Mouse (Mus musculus): Measurements from ENCODE around the gene Zfp292.
"Not testable (repeated sequence)": the region's sequence is repeated elsewhere in the genome, so short reads cannot be mapped to it uniquely, and the experiment has no call there.

Zfp292 gene

GRCm38 (mm10) chr4:34882818-34883217 lies at the start of gene Zfp292:
Zfp292 (minus strand) TSS chr4:34882960.
- peak; percentile 88 to 89 for DNase-seq (ENCODE audit: low read depth in 2 of 2, low spot score in 2 of 2)

DNA sequence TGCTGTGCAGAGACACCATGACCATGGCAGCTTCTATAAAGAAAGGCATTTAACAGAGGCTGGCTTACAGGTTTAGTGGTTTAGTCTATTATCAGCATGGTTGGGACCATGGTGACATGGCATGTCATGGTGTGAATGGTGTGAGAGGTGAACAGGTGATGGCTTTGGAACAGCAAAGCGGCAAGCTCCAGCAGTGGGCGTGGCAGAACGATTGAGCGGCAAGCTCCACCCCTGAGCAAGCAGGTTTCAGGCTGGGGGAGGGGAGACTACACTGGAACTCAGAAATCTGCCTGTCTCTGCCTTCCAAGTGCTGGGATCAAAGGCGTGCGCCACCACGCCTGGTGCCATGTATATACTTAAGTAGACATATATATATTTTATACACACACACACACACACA lies 45.6 kb upstream of the Zfp292 start:
- DNase-seq (ENCODE audit: low read depth in 2 of 2, low spot score in 2 of 2), result not testable (repeated sequence)

DNA sequence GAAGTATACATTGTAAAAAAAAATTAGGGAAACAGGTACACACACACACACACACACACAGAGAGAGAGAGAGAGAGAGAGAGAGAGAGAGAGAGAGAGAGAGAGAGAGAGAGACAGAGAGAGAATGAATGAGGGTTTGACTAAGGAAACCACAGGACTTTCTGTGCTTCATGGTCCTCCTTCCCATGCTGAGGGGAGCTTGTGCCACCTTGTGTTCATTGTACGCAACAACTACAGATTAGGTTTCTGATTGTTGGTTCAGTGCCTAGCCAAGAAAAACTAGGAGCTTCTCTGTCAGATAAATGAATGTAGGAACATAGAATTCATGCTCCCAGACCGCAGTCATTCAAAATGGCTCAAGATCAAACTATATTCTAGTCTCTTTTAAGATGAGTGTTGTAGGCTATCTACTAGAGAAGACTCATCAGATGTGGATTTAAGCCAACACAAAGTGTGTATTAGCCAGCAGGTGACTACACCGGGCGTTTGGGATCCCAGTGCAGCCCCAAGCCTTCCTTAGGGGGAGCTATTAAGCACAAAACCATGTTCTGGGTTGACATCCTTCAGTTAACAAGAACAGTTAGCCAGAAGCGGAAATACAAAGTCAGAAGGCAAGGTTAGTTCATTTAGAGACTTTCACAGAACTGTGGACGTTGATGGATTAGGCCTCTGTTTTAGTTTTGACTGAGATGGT lies 39.6 kb upstream of the Zfp292 start:
- peak; percentile 13 to 41 for DNase-seq (ENCODE audit: low read depth in 2 of 2, low spot score in 2 of 2)

GRCm38 (mm10) chr4:34917400-34917799 lies 34.6 kb upstream of the Zfp292 start:
- DNase-seq (ENCODE audit: low read depth in 2 of 2, low spot score in 2 of 2), result no peak

DNA sequence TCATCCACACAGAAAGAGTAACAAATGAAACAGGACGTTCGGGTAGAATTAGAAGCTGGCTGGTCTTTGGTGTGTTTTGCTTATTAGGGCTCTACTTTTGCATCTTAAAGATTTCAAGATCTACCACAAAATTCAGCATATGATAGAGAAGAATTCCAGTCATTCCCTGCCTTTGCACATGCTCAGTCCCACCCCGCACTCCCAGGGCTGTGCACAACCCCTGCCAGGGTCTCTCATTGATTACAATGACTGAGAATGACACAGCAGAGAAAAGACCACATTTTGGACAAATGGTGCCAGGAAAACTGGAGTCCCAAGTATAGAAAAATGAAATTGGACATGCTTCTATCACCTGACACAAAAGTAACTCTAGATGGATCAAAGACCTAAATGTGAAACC lies 29.4 kb upstream of the Zfp292 start:
- DNase-seq (ENCODE audit: low read depth in 2 of 2, low spot score in 2 of 2), result no peak

GRCm38 (mm10) chr4:34911401-34911800 lies 28.6 kb upstream of the Zfp292 start:
- no peak for DNase-seq (ENCODE audit: low read depth in 2 of 2, low spot score in 2 of 2)

- no peak for DNase-seq (ENCODE audit: low read depth in 2 of 2, low spot score in 2 of 2)
These were observed 25.4 kb upstream of the Zfp292 start for GRCm38 (mm10) chr4:34908127-34908526.

DNA sequence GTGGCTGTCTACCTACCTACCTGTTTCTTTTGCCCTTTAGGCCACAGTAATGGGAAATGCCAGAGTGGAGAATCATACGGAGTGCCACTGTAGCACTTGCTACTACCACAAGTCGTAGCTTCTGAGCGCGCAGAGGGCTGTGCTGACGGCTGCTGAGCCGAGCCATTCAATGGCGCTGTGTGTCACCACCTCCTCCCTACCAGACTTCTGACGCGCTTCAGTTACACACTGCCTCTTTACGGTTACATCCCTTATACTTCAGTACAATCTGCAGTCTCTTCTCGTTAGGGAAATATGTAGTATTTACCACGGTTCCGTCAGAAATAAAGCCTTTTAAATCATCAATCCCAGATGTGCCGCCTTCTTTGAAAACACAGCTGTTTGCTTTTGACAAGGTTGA lies 24.3 kb upstream of the Zfp292 start:
- DNase-seq (ENCODE audit: low read depth in 2 of 2, low spot score in 2 of 2), result no peak

DNA sequence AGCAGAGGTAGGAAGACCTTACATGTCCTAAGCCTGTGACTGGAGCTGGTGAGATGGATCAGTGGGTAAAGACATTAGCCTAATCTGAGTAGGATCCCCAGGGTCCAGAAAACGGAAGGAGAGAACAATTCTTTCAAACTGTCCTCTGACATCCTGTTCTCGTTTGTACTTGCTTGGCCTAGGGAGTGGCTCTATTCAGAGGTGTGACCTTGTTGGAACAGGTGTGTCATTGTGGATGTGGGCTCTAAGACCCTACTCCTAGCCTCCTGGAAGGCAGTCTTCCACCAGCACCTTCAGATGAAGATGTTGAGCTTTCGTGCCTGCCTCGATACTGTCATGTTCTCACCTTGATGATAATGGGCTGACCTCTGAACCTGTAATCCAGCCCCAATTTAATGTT lies 23.4 kb upstream of the Zfp292 start:
- no peak for DNase-seq (ENCODE audit: low read depth in 2 of 2, low spot score in 2 of 2)

DNA sequence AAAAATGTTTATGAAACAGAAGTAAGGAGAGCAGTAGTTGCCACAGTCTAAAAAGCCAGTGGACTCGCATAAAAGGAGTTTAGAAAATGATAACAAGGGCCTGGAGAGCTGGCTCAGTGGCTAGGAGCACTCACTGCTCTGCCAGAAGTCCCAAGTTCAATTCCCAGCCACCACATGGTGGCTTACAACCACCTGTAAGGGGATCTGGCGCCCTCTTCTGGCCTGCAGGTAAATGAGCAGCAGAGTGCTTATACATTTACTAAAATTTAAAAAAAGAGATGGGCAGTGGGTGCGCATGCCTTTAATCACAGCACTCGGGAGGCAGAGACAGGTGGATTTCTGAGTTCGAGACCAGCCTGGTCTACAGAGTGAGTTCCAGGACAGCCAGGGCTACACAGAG lies 22.6 kb upstream of the Zfp292 start:
- DNase-seq (ENCODE audit: low read depth in 2 of 2, low spot score in 2 of 2), result peak; percentile 22 to 38

DNA sequence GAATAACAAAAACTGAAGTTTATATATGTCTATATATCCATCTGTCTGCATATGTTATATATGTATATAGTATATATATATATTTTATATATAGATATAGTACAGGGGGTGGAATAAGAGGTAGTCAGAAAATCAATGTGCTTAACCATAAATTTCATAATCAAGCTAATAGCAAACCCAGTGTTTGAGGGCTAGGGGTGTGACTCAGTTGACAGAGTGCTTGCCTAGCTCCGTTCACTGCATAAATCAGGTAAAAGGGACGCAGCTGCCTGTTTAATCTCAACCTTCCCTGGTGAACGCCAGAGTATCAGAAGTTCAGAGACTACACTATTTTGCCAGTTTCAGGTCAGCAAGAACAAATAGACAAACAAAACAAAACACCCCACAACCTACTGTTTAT lies 18.8 kb upstream of the Zfp292 start:
- DNase-seq (ENCODE audit: low read depth in 2 of 2, low spot score in 2 of 2), result not testable (repeated sequence)

DNA sequence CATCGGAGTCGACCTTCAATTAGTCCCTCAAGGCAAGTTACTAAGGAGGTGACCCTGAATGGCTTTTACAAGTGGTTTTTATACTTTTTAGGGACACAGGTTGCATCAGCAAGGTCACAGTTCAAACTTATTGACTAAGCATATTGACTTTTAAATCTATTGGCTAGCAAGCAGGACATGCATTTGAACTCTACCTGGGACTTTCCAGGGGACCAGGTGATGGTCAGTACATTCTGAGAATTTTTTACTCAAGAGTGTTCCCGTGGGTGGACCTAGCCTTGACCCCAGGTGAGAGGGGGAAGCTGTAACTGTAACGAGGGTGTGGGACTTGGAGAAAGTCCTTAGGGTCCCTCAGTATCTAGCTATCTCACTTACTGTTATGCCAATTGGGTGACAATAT lies 18.4 kb upstream of the Zfp292 start:
- DNase-seq (ENCODE audit: low read depth in 2 of 2, low spot score in 2 of 2), result no peak

DNA sequence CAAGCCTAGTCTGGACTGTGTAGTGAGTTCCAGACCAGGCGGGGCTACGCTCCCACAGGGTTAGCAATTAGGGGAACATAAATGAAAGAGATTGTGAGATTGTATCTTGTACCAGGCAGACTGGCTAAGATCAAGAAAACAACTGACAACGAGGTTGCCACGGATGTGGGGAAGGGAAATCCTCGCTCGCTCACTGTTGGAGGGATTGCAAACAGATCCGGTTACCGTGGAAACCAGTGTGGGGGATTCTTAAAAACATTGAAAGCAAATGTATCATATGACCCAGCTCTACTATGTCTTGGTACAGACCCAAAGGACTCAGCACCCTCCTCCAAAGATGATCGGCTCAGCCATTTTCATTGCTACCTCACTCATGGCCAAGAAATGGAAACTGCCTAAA lies 17.4 kb upstream of the Zfp292 start:
- peak; percentile 21 to 36 for DNase-seq (ENCODE audit: low read depth in 2 of 2, low spot score in 2 of 2)

GRCm38 (mm10) chr4:34899322-34899721 lies 16.6 kb upstream of the Zfp292 start:
- no peak for DNase-seq (ENCODE audit: low read depth in 2 of 2, low spot score in 2 of 2)

GRCm38 (mm10) chr4:34898497-34898896 lies 15.7 kb upstream of the Zfp292 start:
- DNase-seq (ENCODE audit: low read depth in 2 of 2, low spot score in 2 of 2), result no peak

DNA sequence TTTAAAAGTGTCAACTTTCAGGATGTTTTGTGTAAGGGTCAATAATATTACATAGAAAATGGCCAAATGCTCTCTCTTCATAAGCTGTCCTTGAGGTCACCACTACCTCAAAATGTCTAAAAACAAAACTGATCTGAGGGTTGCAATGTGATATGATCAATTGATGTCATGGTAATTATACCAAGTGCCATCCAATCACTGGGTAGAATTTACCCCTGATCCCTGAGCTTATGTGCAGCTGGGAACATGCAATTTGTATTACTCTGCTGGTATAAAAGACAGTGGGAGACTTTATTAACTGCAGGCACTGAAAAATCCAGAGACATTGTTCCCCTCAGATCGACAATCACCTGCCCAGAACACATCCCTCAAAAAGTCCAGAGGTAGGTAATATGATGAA lies 10.7 kb upstream of the Zfp292 start, which contains the start of gene Cga:
Cga (plus strand) TSS at position 301 of the 400 bp plus-strand sequence.
- no peak for DNase-seq (ENCODE audit: low read depth in 2 of 2, low spot score in 2 of 2)

DNA sequence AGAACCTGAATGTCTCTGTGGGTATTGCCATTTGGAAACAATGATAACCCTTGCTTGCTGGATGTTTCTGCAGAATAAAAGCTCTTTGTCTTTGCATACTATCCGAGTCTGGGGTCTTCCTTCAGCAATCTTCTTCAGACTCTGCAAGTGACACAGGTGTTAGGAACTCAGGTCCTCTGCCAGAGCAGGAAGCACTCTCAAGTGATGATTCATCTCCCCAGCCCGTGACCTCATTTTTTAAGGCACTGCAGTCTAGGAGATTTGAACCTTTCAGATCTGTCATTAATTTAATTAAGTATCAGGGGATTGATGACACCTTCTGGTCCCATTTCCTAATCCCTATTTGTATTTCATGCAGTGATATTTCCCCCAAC lies 7.0 kb upstream of the Zfp292 start:
- DNase-seq (ENCODE audit: low read depth in 2 of 2, low spot score in 2 of 2), result no peak

- no peak for DNase-seq (ENCODE audit: low read depth in 2 of 2, low spot score in 2 of 2)
These were observed 6.5 kb upstream of the Zfp292 start for GRCm38 (mm10) chr4:34889101-34889811.

DNA sequence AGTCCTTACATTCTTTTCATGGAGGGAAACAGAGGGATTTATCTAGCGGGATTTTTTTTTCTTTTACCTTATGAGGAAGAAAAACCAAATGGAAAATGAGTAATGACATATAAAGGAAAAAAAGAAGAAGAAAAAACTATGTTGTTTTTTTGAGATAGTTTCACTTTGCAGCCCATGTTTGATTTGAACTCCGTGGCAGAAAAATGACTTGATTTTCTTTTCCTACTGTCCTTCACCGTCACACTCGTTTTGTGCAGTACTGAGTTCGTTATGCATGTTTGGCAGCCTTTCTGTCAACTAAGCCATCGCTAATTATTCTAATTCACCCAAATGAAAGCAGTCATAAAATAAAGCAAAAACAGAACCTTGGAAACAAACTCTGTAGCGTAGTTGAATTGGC lies 4.5 kb upstream of the Zfp292 start:
- DNase-seq (ENCODE audit: low read depth in 2 of 2, low spot score in 2 of 2), result no peak

- DNase-seq (ENCODE audit: low read depth in 2 of 2, low spot score in 2 of 2), result peak; percentile 74 to 80
These were observed 3.8 kb upstream of the Zfp292 start for GRCm38 (mm10) chr4:34886490-34887111.

- DNase-seq (ENCODE audit: low read depth in 2 of 2, low spot score in 2 of 2), result no peak
These were observed 3.0 kb upstream of the Zfp292 start for GRCm38 (mm10) chr4:34885631-34886351.
